Mouse (Mus musculus): ENCODE data around the gene Tdrkh.

DNA sequence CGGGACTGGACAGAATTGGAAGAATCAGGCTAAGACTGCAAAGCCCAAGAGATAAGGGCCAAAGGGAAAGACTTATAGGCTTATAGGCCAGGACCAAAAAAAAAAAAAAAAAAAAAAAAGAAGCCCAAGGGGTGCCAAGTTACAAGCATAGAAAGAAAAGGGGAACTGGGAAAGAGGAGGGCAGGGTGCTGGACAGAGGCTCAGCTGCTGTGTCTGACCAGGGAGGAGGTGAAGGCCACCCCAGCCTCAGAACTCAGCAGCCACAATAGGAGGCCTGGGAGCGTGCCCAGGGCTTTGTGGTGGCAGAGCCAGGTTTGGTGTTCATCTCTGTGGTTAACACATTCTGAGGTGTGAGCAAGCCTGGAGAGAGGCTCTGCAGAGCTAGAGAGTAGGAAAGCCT, 37.9 kb upstream of the Tdrkh start:
- TF ChIP-seq CTCF (IDR thresholded peaks at IDR 0.05; ENCODE audit: insufficient read depth, low read length) = no peak
- TF ChIP-seq POLR2A (IDR thresholded peaks at IDR 0.05; ENCODE audit: borderline replicate concordance, extremely low read depth, low read depth, low read length) = no peak
